Mouse (Mus musculus) heart, postnatal 14 days (tissue): Measurements from ENCODE around the gene Gm16429. TPM values are rescaled to one million over a fixed set of nuclear protein-coding genes. Genes with fewer than 3 reads are reported as not detected.
"Not testable (repeated sequence)": the region's sequence is repeated elsewhere in the genome, so short reads cannot be mapped to it uniquely, and the experiment has no call there.

ENCODE experiments used
- DNase-seq, 2 experiments: peaks; one replicate each; pipeline ENCODE4 v3.0.0; 2021 to 2022
- intact Hi-C: fragments of 180-260 bp; cut with DNase I; formaldehyde crosslinking; loops from one replicate; pipeline ENCODE4 v1.15.1; 2025
- long read RNA-seq, 2 experiments: library from polyadenylated mRNA; stranded (forward); transcript quantifications; one replicate each; pipeline ENCODE4 v2.0.0; 2021
- total RNA-seq, 2 experiments: library from RNA; stranded (reverse); gene quantifications; 2 replicates each; pipeline ENCODE4 v1.2.3; 2021

Gene Gm16429
- not detected for total RNA-seq
- long read RNA-seq, experiment 1 = 0 reads
- long read RNA-seq, experiment 2 = 0 reads

DNA sequence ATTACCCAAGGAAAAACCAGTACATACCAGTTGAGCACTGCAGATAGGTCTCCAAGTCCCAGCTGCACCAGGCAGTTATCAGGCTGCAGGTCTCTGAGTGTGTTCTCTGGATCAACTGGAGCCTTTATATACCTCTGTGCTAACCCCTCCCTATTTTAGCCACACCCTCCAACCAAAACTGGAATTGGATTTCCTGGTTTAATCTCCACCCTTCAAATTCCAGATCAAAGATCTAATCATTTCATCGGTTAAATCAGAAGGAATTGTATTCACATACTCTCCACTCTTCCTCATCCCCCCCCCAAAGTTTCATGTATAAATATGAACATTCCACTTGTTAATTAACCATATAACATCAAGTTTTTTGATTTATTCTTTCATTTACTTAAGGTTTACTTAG is at the start of gene Gm16429:
Gene Gm16429, minus strand, starts transcription at position 101 of the 400 bp plus-strand sequence.
- DNase-seq, intact Hi-C loops: not testable (repeated sequence)

Other genes with a start within 250 kb of the Gm16429 start
- not detected for gene Gm7792, start 85.3 kb downstream of the Gm16429 start, total RNA-seq
- not detected for gene BC061212, start 141.5 kb upstream of the Gm16429 start, total RNA-seq
- not detected for gene Gm6351, start 147.3 kb upstream of the Gm16429 start, total RNA-seq